ENCODE assay signal across 1 mouse cellular context in the genomic region with DNA sequence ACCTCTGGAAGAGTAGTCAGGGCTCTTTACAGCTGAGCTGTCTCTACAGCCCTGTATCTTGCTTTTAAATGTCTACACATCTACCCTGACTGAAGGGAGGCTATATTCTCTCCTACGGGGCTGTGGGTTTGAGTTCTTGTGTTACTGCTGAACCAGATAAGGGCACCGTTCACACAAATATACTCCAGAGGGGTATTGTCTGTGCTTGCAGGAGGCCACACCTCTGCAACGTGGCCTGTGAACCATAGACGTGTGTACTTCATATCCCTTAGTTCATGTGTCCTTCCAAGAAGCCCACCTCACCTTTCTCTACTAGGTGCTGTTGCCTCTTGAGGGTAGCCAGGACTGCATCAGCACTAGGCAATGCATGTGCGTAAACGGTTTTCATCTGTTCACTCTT.
TF ChIP-seq lines count a peak whose summit lies in the region.

No protein-coding gene starts in this region.

TF ChIP-seq in MEL, 35 proteins besides CTCF, POLR2A, EP300 and RAD21:
- TF ChIP-seq GABPA (IDR thresholded peaks at IDR 0.05; ENCODE audit: low read depth, low read length) = no peak
- TF ChIP-seq MEF2A (IDR thresholded peaks at IDR 0.05; ENCODE audit: extremely low read depth, insufficient replicate concordance, low read depth, low read length, poor library complexity, severe bottlenecking) = no peak
- no peak for TF ChIP-seq USF2 (IDR thresholded peaks at IDR 0.05; ENCODE audit: borderline replicate concordance in 1 of 2, insufficient read depth in 1 of 2, low read depth in 1 of 2, low read length in 2 of 2)
- TF ChIP-seq MAFK (IDR thresholded peaks at IDR 0.05; ENCODE audit: borderline replicate concordance, low read depth, low read length) = no peak
- no peak for TF ChIP-seq HCFC1 (IDR thresholded peaks at IDR 0.05; ENCODE audit: low read depth, low read length)
- TF ChIP-seq E2F4 (IDR thresholded peaks at IDR 0.05; ENCODE audit: borderline replicate concordance, low read depth, low read length) = no peak
- no peak for TF ChIP-seq MYB (IDR thresholded peaks at IDR 0.05; ENCODE audit: low read depth, low read length)
- no peak for TF ChIP-seq ETS1 (IDR thresholded peaks at IDR 0.05; ENCODE audit: low read depth, low read length)
- TF ChIP-seq CHD1 (IDR thresholded peaks at IDR 0.05; ENCODE audit: low read depth, low read length) = no peak
- TF ChIP-seq ZMIZ1 (IDR thresholded peaks at IDR 0.05; ENCODE audit: low read depth, low read length) = no peak
- TF ChIP-seq MYC (IDR thresholded peaks at IDR 0.05; ENCODE audit: low read depth, low read length) = no peak
- TF ChIP-seq MXI1 (IDR thresholded peaks at IDR 0.05; ENCODE audit: low read depth, low read length) = no peak
- TF ChIP-seq TBP (IDR thresholded peaks at IDR 0.05; ENCODE audit: low read depth, low read length) = no peak
- TF ChIP-seq ZNF384 (IDR thresholded peaks at IDR 0.05; ENCODE audit: low read depth, low read length) = no peak
TF ChIP-seq in MEL: peak in this region for 0.
